Mouse (Mus musculus): Measurements from ENCODE around the gene Ptprs. TPM values are rescaled to one million over a fixed set of nuclear protein-coding genes. Genes with fewer than 3 reads are reported as not detected.
A peak's percentile ranks its signal among the peaks of the same experiment; 100 is the strongest.

Gene Ptprs
- polyA plus RNA-seq, 1 experiment from 2014 or later: 19.3 TPM

DNA sequence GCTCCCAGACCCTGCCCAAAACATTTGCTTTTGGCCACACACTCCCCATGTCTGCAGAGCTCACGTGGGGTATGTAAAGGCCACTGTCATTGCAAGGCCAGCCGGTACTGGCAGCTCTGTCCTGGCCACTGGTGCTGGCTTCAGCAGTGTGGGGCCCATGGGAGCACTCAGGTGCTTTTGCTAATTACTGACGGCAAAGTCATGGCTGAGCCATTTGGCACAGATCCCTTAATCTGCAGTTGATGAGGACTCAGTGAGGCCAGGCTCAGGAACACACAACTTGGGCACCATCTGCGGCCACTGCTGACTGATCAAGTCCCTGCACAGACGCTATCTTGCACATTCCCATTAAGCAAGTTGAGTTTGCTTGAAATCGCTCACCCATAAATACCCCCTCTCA, 91.4 kb downstream of the Ptprs start:
- H3K4me2 ChIP-seq: no peak overlapping the region
- H3K36me3 ChIP-seq: peaks cover 68% of the 10 kb centered on the region
- no peaks in the 10 kb centered on the region for H3K27me3 ChIP-seq (replicated peaks)
- no peak overlapping the region for H3K27ac ChIP-seq
- ATAC-seq: no peak
- no peak overlapping the region for H3K9ac ChIP-seq
- H3K4me3 ChIP-seq: no peak overlapping the region
- no peaks in the 10 kb centered on the region for H3K9me3 ChIP-seq (replicated peaks)
- no peaks in the 10 kb centered on the region for H3K4me1 ChIP-seq
- 88% methylated on average over 6 of the region's 6 CpGs for WGBS (ENCODE audit: insufficient replicate concordance)

DNA sequence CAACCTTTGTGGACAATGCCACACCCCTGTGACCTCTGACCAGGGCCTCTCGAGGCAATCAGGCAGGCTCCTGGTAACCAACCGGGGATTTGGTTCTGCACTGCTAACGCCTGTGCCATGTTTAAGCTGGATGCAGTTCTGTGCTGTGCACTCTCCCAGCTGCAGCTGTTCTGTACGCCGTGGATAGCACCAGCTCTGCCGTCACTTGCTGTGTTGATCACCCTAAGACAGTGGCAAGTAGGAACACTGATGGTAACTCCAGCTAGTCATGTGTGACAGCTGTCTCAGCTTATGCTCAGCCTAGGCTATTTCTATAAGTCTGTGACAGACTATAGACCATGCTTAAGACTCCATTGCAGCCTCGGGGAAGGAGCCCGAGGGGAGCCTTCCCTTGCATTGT, 93.3 kb downstream of the Ptprs start:
- H3K4me2 ChIP-seq: no peak overlapping the region
- 73% methylated on average over 8 of the region's 8 CpGs for WGBS (ENCODE audit: insufficient replicate concordance)
- no peak overlapping the region for H3K4me3 ChIP-seq
- no peak overlapping the region for H3K9ac ChIP-seq
- no peaks in the 10 kb centered on the region for H3K9me3 ChIP-seq (replicated peaks)
- no peaks in the 10 kb centered on the region for H3K4me1 ChIP-seq
- no peaks in the 10 kb centered on the region for H3K27me3 ChIP-seq (replicated peaks)
- ATAC-seq: no peak
- peaks cover 65% of the 10 kb centered on the region for H3K36me3 ChIP-seq
- H3K27ac ChIP-seq: no peak overlapping the region

DNA sequence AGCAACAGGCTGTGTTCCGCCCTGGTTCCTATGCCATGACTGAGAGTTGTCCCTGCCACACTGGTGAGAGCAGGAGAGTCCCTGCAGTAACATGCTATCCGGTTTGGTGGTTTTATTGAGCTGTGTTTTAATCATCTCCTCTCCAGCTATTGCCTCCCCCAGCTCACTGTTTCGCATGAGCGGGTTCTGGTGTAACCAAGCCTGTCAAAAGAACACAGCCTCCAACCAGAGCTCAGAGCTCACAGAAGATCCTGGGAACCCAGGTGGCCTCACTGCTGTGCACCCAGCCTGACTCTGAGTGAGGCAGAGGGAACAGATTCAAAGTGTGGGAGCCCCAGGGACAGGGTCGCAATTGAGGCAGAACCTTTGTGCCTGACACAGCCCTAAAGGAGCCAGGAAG, 95.1 kb downstream of the Ptprs start:
- Histone ChIP-seq H3K4me3 (no peak overlapping the region), H3K9ac (no peak overlapping the region), H3K36me3 (peaks cover 66% of the 10 kb centered on the region), H3K9me3 (replicated peaks) (no peaks in the 10 kb centered on the region), H3K4me2 (no peak overlapping the region), H3K27ac (no peak overlapping the region), H3K27me3 (replicated peaks) (no peaks in the 10 kb centered on the region), H3K4me1 (no peaks in the 10 kb centered on the region)
- WGBS (ENCODE audit: insufficient replicate concordance): 85% methylated on average over 5 of the region's 5 CpGs
- ATAC-seq: no peak

DNA sequence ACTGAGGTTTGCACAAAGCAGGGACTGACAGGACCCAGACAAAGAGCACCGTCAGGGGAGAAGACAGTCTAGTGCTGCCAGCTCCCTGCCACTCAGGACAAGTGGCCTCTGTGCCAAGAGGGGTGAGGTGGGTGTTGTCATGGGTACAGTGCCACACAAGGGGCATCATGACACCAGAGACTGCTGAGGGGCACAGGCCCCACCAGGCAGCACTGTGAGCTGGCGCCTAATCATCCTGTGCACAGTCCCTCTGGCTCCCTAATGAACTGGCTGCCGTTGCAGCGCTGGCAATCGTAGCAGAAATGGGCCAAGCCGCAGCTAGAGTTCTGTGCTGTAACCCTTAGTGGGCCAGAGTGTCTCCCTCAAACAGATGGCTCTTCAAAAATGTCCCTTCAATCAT, 96.0 kb downstream of the Ptprs start:
- Histone ChIP-seq H3K4me1 (no peaks in the 10 kb centered on the region), H3K27me3 (replicated peaks) (no peaks in the 10 kb centered on the region), H3K4me2 (no peak overlapping the region), H3K4me3 (no peak overlapping the region), H3K36me3 (peaks cover 62% of the 10 kb centered on the region), H3K9ac (no peak overlapping the region), H3K9me3 (replicated peaks) (no peaks in the 10 kb centered on the region), H3K27ac (no peak overlapping the region)
- no peak for ATAC-seq
- WGBS (ENCODE audit: insufficient replicate concordance): 83% methylated on average over 6 of the region's 6 CpGs

DNA sequence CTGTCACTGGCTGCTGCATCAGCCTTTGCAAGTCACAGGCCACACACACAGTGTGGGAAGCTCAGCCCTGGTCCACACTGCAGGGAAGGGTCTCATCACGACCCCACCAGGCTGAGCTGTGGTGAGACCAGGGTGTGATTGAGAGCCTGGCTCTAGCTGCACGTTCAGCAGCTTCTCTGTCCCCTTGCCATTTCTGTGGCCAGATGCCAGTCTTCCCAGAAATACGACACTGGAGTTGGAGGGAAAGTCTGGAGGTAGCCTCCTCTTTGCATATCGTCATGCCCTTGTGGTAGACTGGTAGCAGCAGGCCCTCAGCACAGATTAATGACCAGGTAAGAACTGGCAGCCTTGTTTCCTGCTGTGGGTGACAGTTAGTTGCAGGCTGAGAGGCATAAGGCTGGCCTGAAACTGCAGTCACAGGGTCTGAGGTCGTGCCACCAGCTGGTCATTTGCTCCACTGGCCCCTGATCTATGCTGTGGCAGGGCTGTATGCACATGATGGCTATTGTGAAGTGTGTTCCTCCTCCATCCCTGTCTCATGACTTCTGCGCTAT, 96.9 kb downstream of the Ptprs start:
- 0 out of 2 replicates have a peak, but pooled peaks have one; percentile 18 for ATAC-seq
- H3K9ac ChIP-seq: no peak overlapping the region
- peaks cover 53% of the 10 kb centered on the region for H3K36me3 ChIP-seq
- H3K27me3 ChIP-seq (replicated peaks): no peaks in the 10 kb centered on the region
- no peak overlapping the region for H3K4me3 ChIP-seq
- H3K4me1 ChIP-seq: no peaks in the 10 kb centered on the region
- 70% methylated on average over 6 of the region's 6 CpGs for WGBS (ENCODE audit: insufficient replicate concordance)
- H3K27ac ChIP-seq: no peak overlapping the region
- H3K4me2 ChIP-seq: no peak overlapping the region
- H3K9me3 ChIP-seq (replicated peaks): no peaks in the 10 kb centered on the region

DNA sequence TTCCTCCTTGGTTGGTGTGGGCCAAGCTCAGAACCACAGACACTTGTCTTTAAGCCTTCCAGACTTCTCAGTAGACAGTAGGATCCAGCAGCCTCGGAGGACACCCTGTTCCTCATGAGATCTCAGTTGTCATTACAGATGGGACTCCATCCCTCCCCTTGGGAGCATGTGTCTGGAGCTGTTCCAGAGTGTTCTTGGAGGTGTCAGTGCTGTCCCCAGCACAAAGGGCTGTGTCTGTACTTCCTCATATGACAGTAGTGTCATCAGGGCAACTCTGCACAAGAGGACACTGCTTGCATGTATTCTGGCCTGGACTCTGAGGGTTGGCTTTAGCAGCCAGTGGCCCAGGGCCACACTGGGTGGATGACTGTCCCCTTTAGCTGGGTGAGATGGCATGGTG, 101.4 kb downstream of the Ptprs start:
- peaks cover 59% of the 10 kb centered on the region for H3K36me3 ChIP-seq
- H3K4me3 ChIP-seq: no peak overlapping the region
- no peaks in the 10 kb centered on the region for H3K9me3 ChIP-seq (replicated peaks)
- 63% methylated on average over 1 of the region's 1 CpGs for WGBS (ENCODE audit: insufficient replicate concordance)
- no peak for ATAC-seq
- no peak overlapping the region for H3K9ac ChIP-seq
- H3K27ac ChIP-seq: no peak overlapping the region
- H3K4me1 ChIP-seq: 0 out of 2 replicates have a peak, but pooled peaks cover 6% of the 10 kb centered on the region
- no peaks in the 10 kb centered on the region for H3K27me3 ChIP-seq (replicated peaks)
- H3K4me2 ChIP-seq: no peak overlapping the region

DNA sequence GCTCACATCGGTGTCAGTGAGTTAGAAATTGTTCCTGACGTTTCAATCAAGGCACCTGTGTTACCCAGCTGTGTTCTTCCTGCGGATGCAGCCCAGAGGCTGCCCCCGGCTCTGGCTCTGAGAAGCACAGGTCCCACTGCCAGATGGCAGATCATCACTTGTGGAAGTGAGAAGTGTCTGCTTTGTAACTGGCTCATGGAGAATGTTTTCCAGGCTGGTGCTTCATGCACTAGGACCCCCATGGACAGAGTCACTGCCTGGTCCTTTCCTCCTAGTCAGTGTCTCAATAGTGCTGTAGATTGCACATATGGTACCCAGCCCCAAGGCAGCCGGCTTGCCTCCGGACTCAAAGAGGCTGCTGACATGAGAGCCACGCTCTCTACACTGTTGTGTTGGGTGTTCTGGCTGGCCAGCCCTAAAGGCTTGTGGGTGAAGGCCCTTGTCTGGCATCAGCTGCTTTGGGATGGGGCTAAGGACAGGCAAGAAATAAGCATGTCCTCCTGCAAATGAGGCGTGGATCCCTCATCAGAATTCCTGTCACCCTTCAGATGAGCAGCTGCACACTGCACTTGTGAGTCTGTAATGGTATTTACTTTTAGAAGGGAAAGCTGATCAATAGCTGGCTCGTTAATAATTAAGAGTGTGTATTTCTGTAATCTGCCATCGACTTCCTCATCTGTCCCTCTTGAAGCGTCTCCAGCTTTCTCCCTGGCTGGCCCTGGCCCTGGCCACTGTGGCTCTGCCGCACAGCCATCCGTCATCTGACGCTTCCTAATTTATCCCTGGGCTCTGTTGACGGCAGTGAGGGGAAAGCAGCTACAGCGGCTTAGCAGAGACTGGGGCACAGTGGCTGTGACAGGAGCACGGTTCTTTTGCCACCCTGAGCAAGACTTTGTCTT, 102.9 kb downstream of the Ptprs start:
- ATAC-seq: no peak
- 71% methylated on average over 17 of the region's 17 CpGs for WGBS (ENCODE audit: insufficient replicate concordance)
- H3K36me3 ChIP-seq: peaks cover 54% of the 10 kb centered on the region

DNA sequence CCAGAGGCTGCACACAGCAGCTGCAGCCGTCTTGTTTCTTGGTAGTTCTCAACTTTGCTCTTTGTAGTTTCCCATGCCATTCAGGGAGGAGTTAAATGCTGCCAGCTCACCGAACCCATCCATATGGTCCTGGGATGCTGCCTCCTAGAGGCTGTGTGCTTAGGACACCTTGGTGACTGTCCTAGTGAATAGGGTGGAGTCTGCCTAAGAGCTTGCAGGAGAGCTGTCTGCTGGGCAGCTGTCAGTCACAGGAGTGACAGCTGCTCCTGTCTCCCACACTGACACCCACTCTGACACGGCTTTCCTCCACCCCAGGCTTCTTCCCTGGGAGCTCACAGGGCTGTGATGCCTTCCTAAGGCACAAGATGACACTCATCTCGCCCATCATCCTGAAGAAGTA, 104.2 kb downstream of the Ptprs start:
- WGBS (ENCODE audit: insufficient replicate concordance): 70% methylated on average over 4 of the region's 4 CpGs
- no peak overlapping the region for H3K9ac ChIP-seq
- ATAC-seq: no peak
- H3K9me3 ChIP-seq (replicated peaks): no peaks in the 10 kb centered on the region
- H3K27me3 ChIP-seq (replicated peaks): no peaks in the 10 kb centered on the region
- 0 out of 2 replicates have a peak, but pooled peaks cover 6% of the 10 kb centered on the region for H3K4me1 ChIP-seq
- no peak overlapping the region for H3K27ac ChIP-seq
- peaks cover 44% of the 10 kb centered on the region for H3K36me3 ChIP-seq
- no peak overlapping the region for H3K4me3 ChIP-seq
- no peak overlapping the region for H3K4me2 ChIP-seq

More for the DNA sequence above, 102.9 kb downstream of the Ptprs start:
- Histone ChIP-seq H3K27ac (no peak overlapping the region), H3K4me3 (no peak overlapping the region), H3K9me3 (replicated peaks) (no peaks in the 10 kb centered on the region), H3K4me2 (no peak overlapping the region), H3K9ac (no peak overlapping the region), H3K27me3 (replicated peaks) (no peaks in the 10 kb centered on the region), H3K4me1 (0 out of 2 replicates have a peak, but pooled peaks cover 6% of the 10 kb centered on the region)

DNA sequence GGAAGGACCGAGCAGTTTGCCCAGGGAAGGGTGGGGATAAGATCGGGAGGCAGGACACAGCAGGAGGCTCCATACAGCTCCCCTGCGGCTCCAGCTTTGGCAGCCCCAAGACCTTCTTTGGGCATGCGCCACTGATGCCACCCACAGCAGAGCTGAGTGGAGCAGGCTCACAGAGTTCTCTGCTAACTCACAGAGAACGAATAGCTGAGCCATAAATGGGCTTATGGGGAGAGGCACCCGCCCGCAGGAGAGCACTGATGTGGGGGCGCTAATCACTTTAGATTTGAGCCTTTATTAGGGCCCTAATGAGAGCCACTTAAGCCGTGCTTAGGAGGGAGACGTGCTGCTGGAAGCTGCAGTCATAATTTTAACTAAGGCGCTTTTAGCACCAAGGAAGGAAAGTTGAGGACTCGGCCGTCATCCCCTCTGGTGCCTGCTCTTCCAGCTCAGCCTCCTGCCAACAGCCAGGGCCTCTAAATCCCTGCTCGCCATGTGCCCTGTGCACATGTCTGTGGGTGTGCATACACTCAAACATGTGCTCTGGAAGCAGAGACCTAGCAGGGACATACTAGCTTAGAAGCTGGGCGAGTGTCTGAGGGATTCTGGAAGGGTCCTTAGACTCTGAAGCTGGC, 105.1 kb downstream of the Ptprs start:
- ATAC-seq: no peak
- Histone ChIP-seq H3K4me3 (no peak overlapping the region), H3K9ac (no peak overlapping the region), H3K4me1 (peaks cover 11% of the 10 kb centered on the region; the same call in 1 of the 2 replicates), H3K4me2 (no peak overlapping the region), H3K9me3 (replicated peaks) (no peaks in the 10 kb centered on the region), H3K36me3 (peaks cover 34% of the 10 kb centered on the region), H3K27ac (no peak overlapping the region), H3K27me3 (replicated peaks) (no peaks in the 10 kb centered on the region)
- WGBS (ENCODE audit: insufficient replicate concordance): 80% methylated on average over 15 of the region's 15 CpGs

DNA sequence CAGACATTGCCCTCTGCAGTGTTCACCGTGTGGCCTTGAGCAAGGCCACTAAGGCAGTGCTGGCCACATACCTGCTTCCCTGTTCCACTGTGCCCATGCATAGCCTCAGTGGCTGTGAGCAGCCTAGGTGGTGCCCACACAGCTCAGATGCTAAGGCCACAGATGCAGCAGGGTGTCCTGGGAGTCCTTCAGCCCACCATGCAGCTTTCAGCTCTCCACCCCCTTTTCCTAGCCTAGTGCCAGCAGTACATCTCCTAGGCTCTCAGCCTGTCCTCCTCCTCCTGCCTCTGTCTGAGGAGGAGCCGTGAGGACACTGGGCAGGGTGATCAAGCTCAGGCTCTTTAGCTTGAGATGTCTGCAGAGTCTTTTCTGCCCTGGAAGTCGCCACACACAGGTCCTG, 106.2 kb downstream of the Ptprs start:
- H3K27ac ChIP-seq: no peak overlapping the region
- no peaks in the 10 kb centered on the region for H3K27me3 ChIP-seq (replicated peaks)
- WGBS (ENCODE audit: insufficient replicate concordance): 71% methylated on average over 3 of the region's 3 CpGs
- H3K9ac ChIP-seq: no peak overlapping the region
- peaks cover 21% of the 10 kb centered on the region for H3K4me1 ChIP-seq
- H3K4me3 ChIP-seq: no peak overlapping the region
- no peak for ATAC-seq
- peaks cover 30% of the 10 kb centered on the region for H3K36me3 ChIP-seq
- H3K4me2 ChIP-seq: no peak overlapping the region
- H3K9me3 ChIP-seq (replicated peaks): no peaks in the 10 kb centered on the region

DNA sequence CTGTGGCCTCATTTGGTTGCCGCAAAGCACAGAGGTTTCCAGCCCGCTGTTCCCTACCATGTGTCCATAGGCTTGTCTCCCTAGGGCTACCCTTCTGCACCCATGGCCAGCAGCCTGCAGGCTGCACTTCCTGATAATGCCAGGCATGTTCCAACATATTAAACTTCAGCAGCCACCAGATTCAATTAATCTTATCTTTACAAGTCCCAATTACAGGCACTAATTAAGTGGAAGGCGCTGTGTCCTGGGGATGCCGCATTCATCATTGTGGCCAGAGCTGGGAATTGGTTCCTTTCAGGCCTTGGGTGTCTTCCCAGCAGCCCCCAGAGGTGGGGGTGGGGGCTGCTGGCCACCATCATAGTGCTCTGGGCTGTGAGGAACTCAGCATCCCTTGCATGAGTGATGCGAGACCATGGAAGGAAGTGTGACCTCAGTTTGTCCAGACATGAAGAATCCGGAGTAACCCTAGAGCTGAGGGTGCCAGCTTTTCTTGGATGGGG, 107.9 kb downstream of the Ptprs start:
- no peaks in the 10 kb centered on the region for H3K9me3 ChIP-seq (replicated peaks)
- no peak overlapping the region for H3K4me3 ChIP-seq
- H3K9ac ChIP-seq: no peak overlapping the region
- H3K27me3 ChIP-seq (replicated peaks): no peaks in the 10 kb centered on the region
- H3K4me2 ChIP-seq: no peak overlapping the region
- 83% methylated on average over 6 of the region's 6 CpGs for WGBS (ENCODE audit: insufficient replicate concordance)
- no peak for ATAC-seq
- H3K4me1 ChIP-seq: peaks cover 18% of the 10 kb centered on the region
- peaks cover 29% of the 10 kb centered on the region for H3K36me3 ChIP-seq
- no peak overlapping the region for H3K27ac ChIP-seq

All from liver, embryonic 12.5 days (tissue).